Mouse (Mus musculus) kidney, adult 2 months (tissue): Measurements from ENCODE around the gene Olfr986. TPM values are rescaled to one million over a fixed set of nuclear protein-coding genes. Genes with fewer than 3 reads are reported as not detected.

Experiments used
- DNase-seq: peaks from one replicate; pipeline ENCODE4 v3.0.0; 2021
- H3K27ac ChIP-seq: fragments of 200-500 bp; 2 replicates; pipeline ENCODE4 v1.5.1; 2012; ENCODE audit warnings: low read depth, low read length, control low read depth, inconsistent platforms; ENCODE audit not compliant: insufficient read depth
- H3K27me3 ChIP-seq: fragments of 200-500 bp; replicated peaks from 2 replicates; pipeline ENCODE4 v1.6.1; 2012; ENCODE audit warnings: mild to moderate bottlenecking, moderate library complexity, low read length, inconsistent platforms; ENCODE audit not compliant: control insufficient read depth, insufficient read depth
- H3K36me3 ChIP-seq: fragments of 200-500 bp; 2 replicates; pipeline ENCODE4 v1.6.1; 2012; ENCODE audit warnings: mild to moderate bottlenecking, moderate library complexity, low read length, inconsistent platforms; ENCODE audit not compliant: control insufficient read depth, insufficient read depth
- H3K4me1 ChIP-seq: fragments of 200-500 bp; 2 replicates; pipeline ENCODE4 v1.6.1; 2011; ENCODE audit warnings: low read length; ENCODE audit not compliant: control insufficient read depth, insufficient read depth
- H3K4me3 ChIP-seq: fragments of 200-500 bp; 2 replicates; pipeline ENCODE4 v1.5.1; 2011; ENCODE audit warnings: mild to moderate bottlenecking, low read depth, low read length, control low read depth; ENCODE audit not compliant: insufficient read depth
- CTCF ChIP-seq: fragments of 200-500 bp; conservative IDR thresholded peaks from 2 replicates; pipeline ENCODE4 v1.5.1; 2011; ENCODE audit warnings: low read depth, mild to moderate bottlenecking, control low read depth, low read length, moderate library complexity, mixed read lengths; ENCODE audit not compliant: insufficient read depth, insufficient read length
- POLR2A ChIP-seq: fragments of 200-500 bp; IDR thresholded peaks from one replicate; pipeline ENCODE4 v1.6.1; 2011; ENCODE audit warnings: low read depth, low read length, control low read depth
- WGBS: fragments of 180-500 bp; shearing (Covaris S2); methylation state at CpG from one replicate; pipeline ENCODE4 v1.1.7; 2018; 5-methylcytosine and 5-hydroxymethylcytosine counted together
- polyA plus RNA-seq: library from polyadenylated mRNA; depleted of rRNA; stranded (reverse); fragments of >200 nt; gene quantifications from 2 replicates; pipeline ENCODE4 v1.2.3, GENCODE M21; 2012; rRNA removed

The Olfr986 gene
- polyA plus RNA-seq, 1 experiment, result not detected

GRCm38 (mm10) chr9:40235220-40235619 lies 54.5 kb downstream of the Olfr986 start:
- 73% methylated on average over 7 of the region's 7 CpGs for WGBS
- peaks cover 2% of the 10 kb centered on the region; the same call in 1 of the 2 replicates for H3K27me3 ChIP-seq
- no peak for DNase-seq
- TF ChIP-seq CTCF (no peak), POLR2A (no peak)
- no peak overlapping the region for H3K27ac ChIP-seq
- no peak overlapping the region for H3K4me3 ChIP-seq
- H3K4me1 ChIP-seq, result no peaks in the 10 kb centered on the region
- no peaks in the 10 kb centered on the region for H3K36me3 ChIP-seq

Other genes with a start within 250 kb of the Olfr986 start
- gene Olfr974, start 243.4 kb upstream of the Olfr986 start, polyA plus RNA-seq, result not detected in 2 replicates
- gene Olfr975, start 228.9 kb upstream of the Olfr986 start, polyA plus RNA-seq, result not detected in 2 replicates
- gene Olfr976, start 219.8 kb upstream of the Olfr986 start, polyA plus RNA-seq, result not detected in 2 replicates
- not detected in 2 replicates for gene Olfr978, start 188.8 kb upstream of the Olfr986 start, polyA plus RNA-seq
- not detected in 2 replicates for gene Olfr979, start 177.5 kb upstream of the Olfr986 start, polyA plus RNA-seq
- not detected in 2 replicates for gene Olfr980, start 171.3 kb upstream of the Olfr986 start, polyA plus RNA-seq
- gene Olfr981, start 159.5 kb upstream of the Olfr986 start, polyA plus RNA-seq, result not detected in 2 replicates
- not detected in 2 replicates for gene Olfr982, start 107.1 kb upstream of the Olfr986 start, polyA plus RNA-seq
- gene Olfr983, start 87.3 kb upstream of the Olfr986 start, polyA plus RNA-seq, result not detected in 2 replicates
- not detected in 2 replicates for gene Olfr984, start 66.7 kb upstream of the Olfr986 start, polyA plus RNA-seq
- gene Olfr985, start 50.7 kb upstream of the Olfr986 start, polyA plus RNA-seq, result not detected in 2 replicates
- gene Tmem225, start 32.8 kb upstream of the Olfr986 start, polyA plus RNA-seq, result not detected in 2 replicates
- gene Zfp202, start 11.4 kb downstream of the Olfr986 start, polyA plus RNA-seq, result 0.94 and 1.1 TPM in 2 replicates
- 0.05 and 0.38 TPM in 2 replicates for gene Scn3b, start 88.3 kb downstream of the Olfr986 start, polyA plus RNA-seq